Mouse (Mus musculus) CH12.LX (cell line): Measurements from ENCODE around the gene Pnmal1. TPM values are rescaled to one million over a fixed set of nuclear protein-coding genes. Genes with fewer than 3 reads are reported as not detected.

ENCODE experiments used
- DNase-seq: peaks from one replicate; pipeline ENCODE4 v3.0.0-alpha.2; 2013; ENCODE audit errors: extremely low read depth
- H3K27ac ChIP-seq: 2 replicates; pipeline ENCODE4 v1.5.1; 2012; ENCODE audit warnings: low read depth, mild to moderate bottlenecking, control low read depth, moderate library complexity; ENCODE audit not compliant: insufficient read depth
- H3K27me3 ChIP-seq: replicated peaks from 2 replicates; pipeline ENCODE3; 2012; ENCODE audit warnings: inconsistent platforms
- H3K36me3 ChIP-seq, 2 experiments: replicated peaks in 1 of 2; 2 replicates each; pipeline versions ENCODE3 to v1.6.1; 2012; ENCODE audit warnings: inconsistent platforms in 1 of 2, low read length in 1 of 2, mild to moderate bottlenecking in 1 of 2, mixed read lengths in 1 of 2, moderate library complexity in 1 of 2; ENCODE audit not compliant: control insufficient read depth in 1 of 2, insufficient read depth in 1 of 2
- H3K4me1 ChIP-seq, 2 experiments: 2 replicates each; pipeline ENCODE4 v1.6.1; 2012; ENCODE audit warnings: inconsistent platforms in 1 of 2, moderate library complexity in 1 of 2; ENCODE audit not compliant: insufficient read depth in 2 of 2, control insufficient read depth in 1 of 2
- H3K4me2 ChIP-seq: 2 replicates; pipeline ENCODE4 v1.6.1; 2012; ENCODE audit warnings: low read depth, mild to moderate bottlenecking, control low read depth; ENCODE audit not compliant: poor library complexity, insufficient read depth, severe bottlenecking
- H3K4me3 ChIP-seq, 3 experiments: fragments of 150-350 bp in 1 of 3; sonication (generic) in 1 of 3; replicated peaks in 1 of 3; 2 replicates each; pipeline versions ENCODE3 to v1.5.1; 2011 to 2012; ENCODE audit warnings: low read depth in 2 of 3, low read length in 2 of 3, mild to moderate bottlenecking in 2 of 3, moderate library complexity in 2 of 3, control low read depth in 1 of 3, improper control_type of control experiment in 1 of 3, inconsistent platforms in 1 of 3, mixed read lengths in 1 of 3; ENCODE audit not compliant: poor library complexity in 1 of 3
- H3K79me2 ChIP-seq: replicated peaks from 2 replicates; pipeline ENCODE4 v1.6.1; 2012; ENCODE audit warnings: mild to moderate bottlenecking, moderate library complexity; ENCODE audit not compliant: control insufficient read depth, poor library complexity, insufficient read depth, severe bottlenecking; ENCODE audit errors: extremely low read depth
- H3K9ac ChIP-seq: 2 replicates; pipeline ENCODE4 v1.6.1; 2012; ENCODE audit warnings: low read depth, mild to moderate bottlenecking, control low read depth, moderate library complexity; ENCODE audit not compliant: insufficient read depth
- H3K9me3 ChIP-seq: replicated peaks from 2 replicates; pipeline ENCODE3; 2012; ENCODE audit warnings: low read length, inconsistent platforms, mixed read lengths
- CHD1 ChIP-seq: IDR thresholded peaks from 2 replicates; pipeline ENCODE4 v1.6.1; 2012; ENCODE audit warnings: low read depth, low read length, improper control_type of control experiment, inconsistent platforms
- CHD2 ChIP-seq: IDR thresholded peaks from 2 replicates; pipeline ENCODE4 v1.6.1; 2011; ENCODE audit warnings: low read length, improper control_type of control experiment
- CTCF ChIP-seq, 2 experiments: IDR thresholded peaks in 1 of 2; conservative IDR thresholded peaks in 1 of 2; 2 replicates each; pipeline ENCODE4 v1.5.1; 2011 to 2012; ENCODE audit warnings: low read depth in 2 of 2, low read length in 2 of 2, improper control_type of control experiment in 1 of 2, inconsistent platforms in 1 of 2, mild to moderate bottlenecking in 1 of 2, moderate library complexity in 1 of 2
- ELF1 ChIP-seq: IDR thresholded peaks from 2 replicates; pipeline ENCODE4 v1.6.1; 2014; ENCODE audit warnings: low read depth, mild to moderate bottlenecking, inconsistent platforms, low read length, improper control_type of control experiment
- HCFC1 ChIP-seq: IDR thresholded peaks from 2 replicates; pipeline ENCODE4 v1.6.1; 2012; ENCODE audit warnings: low read depth, mild to moderate bottlenecking, inconsistent platforms, low read length, improper control_type of control experiment
- JUN ChIP-seq: IDR thresholded peaks from 2 replicates; pipeline ENCODE4 v1.6.1; 2011; ENCODE audit warnings: low read depth, mild to moderate bottlenecking, low read length, improper control_type of control experiment, moderate library complexity; ENCODE audit not compliant: insufficient read depth
- JUND ChIP-seq: conservative IDR thresholded peaks from 2 replicates; pipeline ENCODE4 v1.6.1; 2011; ENCODE audit warnings: low read depth, low read length, improper control_type of control experiment
- KAT2A ChIP-seq: IDR thresholded peaks from 2 replicates; pipeline ENCODE4 v1.6.1; 2012; ENCODE audit warnings: low read length, improper control_type of control experiment, inconsistent platforms; ENCODE audit not compliant: insufficient replicate concordance
- MAX ChIP-seq: IDR thresholded peaks from 2 replicates; pipeline ENCODE4 v1.6.1; 2011; ENCODE audit warnings: low read length, improper control_type of control experiment
- MAZ ChIP-seq: IDR thresholded peaks from 2 replicates; pipeline ENCODE4 v1.6.1; 2012; ENCODE audit warnings: low read depth, mild to moderate bottlenecking, inconsistent platforms, low read length, improper control_type of control experiment, moderate library complexity
- MEF2A ChIP-seq: IDR thresholded peaks from 2 replicates; pipeline ENCODE4 v1.6.1; 2014; ENCODE audit warnings: low read depth, mild to moderate bottlenecking, inconsistent platforms, low read length, improper control_type of control experiment, borderline replicate concordance
- MXI1 ChIP-seq: IDR thresholded peaks from 2 replicates; pipeline ENCODE4 v1.6.1; 2011; ENCODE audit warnings: mild to moderate bottlenecking, low read depth, low read length, improper control_type of control experiment
- MYC ChIP-seq: IDR thresholded peaks from 2 replicates; pipeline ENCODE4 v1.6.1; 2011; ENCODE audit warnings: low read depth, mild to moderate bottlenecking, improper control_type of control experiment, low read length
- NRF1 ChIP-seq: IDR thresholded peaks from 2 replicates; pipeline ENCODE4 v1.6.1; 2014; ENCODE audit warnings: low read depth, mild to moderate bottlenecking, inconsistent platforms, low read length, improper control_type of control experiment, moderate library complexity
- POLR2AphosphoS2 ChIP-seq: IDR thresholded peaks from 2 replicates; pipeline ENCODE4 v1.6.1; 2011; ENCODE audit warnings: low read depth, low read length, improper control_type of control experiment
- RCOR1 ChIP-seq: conservative IDR thresholded peaks from 2 replicates; pipeline ENCODE4 v1.6.1; 2012; ENCODE audit warnings: low read depth, mild to moderate bottlenecking, inconsistent platforms, low read length, improper control_type of control experiment
- UBTF ChIP-seq: IDR thresholded peaks from 2 replicates; pipeline ENCODE4 v1.6.1; 2012; ENCODE audit warnings: low read depth, mild to moderate bottlenecking, inconsistent platforms, low read length, improper control_type of control experiment, moderate library complexity
- ZKSCAN1 ChIP-seq: IDR thresholded peaks from 2 replicates; pipeline ENCODE4 v1.6.1; 2012; ENCODE audit warnings: low read depth, inconsistent platforms, low read length, improper control_type of control experiment, borderline replicate concordance
- ZMIZ1 ChIP-seq: IDR thresholded peaks from 2 replicates; pipeline ENCODE4 v1.6.1; 2012; ENCODE audit warnings: low read depth, mild to moderate bottlenecking, inconsistent platforms, low read length, improper control_type of control experiment
- ZNF384 ChIP-seq: IDR thresholded peaks from 2 replicates; pipeline ENCODE4 v1.6.1; 2012; ENCODE audit warnings: low read depth, low read length, improper control_type of control experiment, inconsistent platforms
- dilution Hi-C: fragments of 300-500 bp; cut with MboI; formaldehyde crosslinking; loops from 2 replicates; pipeline ENCODE4 v1.14.3; 2020; ENCODE audit warnings: low sequenced_read_pairs; ENCODE audit not compliant: extremely low pct_unique_long_range_greater_than_20kb, extremely low pct_ligation_motif_present
- in situ Hi-C: fragments of 300-500 bp; cut with MboI; formaldehyde crosslinking; loops from 3 replicates; pipeline ENCODE4 v1.14.3; 2019; ENCODE audit warnings: low sequenced_read_pairs, low pct_ligation_motif_present, low pct_unique_long_range_greater_than_20kb, mixed read lengths
- polyA plus RNA-seq: library from polyadenylated mRNA; unstranded; fragments of >175 nt; gene quantifications from 2 replicates; pipeline ENCODE4 v1.2.1, GENCODE M21; 2012; ENCODE audit warnings: low read depth; ENCODE audit not compliant: insufficient read length
- total RNA-seq, 2 experiments: library from RNA; depleted of rRNA; stranded (reverse); fragments of 300-350 nt in 1 of 2; fragments of >200 nt in 1 of 2; gene quantifications; 2 replicates each; pipeline ENCODE4 v1.2.3; 2012 to 2014

The Pnmal1 gene
- total and polyA plus RNA-seq, 3 experiments: 0.07 to 0.13 TPM; not detected in 1

DNA sequence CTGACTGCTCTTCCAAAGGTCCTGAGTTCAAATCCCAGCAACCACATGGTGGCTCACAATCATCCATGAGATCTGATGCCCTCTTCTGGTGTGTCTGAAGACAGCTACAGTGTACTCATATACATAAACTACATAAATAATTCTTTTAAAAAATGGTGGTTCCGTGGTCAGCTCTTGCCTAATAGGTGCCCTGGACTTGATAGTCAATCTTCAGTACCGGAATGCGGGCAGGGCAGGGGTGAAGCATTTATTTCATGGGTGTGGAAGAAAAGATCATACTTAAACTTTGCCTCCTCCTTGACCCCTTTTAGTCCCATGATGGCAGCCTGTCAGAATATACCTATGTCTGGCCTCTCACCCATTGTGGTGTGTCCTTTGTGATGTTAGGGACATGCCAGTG is 47.6 kb upstream of the Pnmal1 start:
- dilution Hi-C loops: no loop called here
- Histone ChIP-seq H3K4me2 (no peak overlapping the region), H3K9me3 (no peaks in the 10 kb centered on the region), H3K27ac (no peak overlapping the region), H3K4me3 (no peak overlapping the region), H3K79me2 (no peaks in the 10 kb centered on the region), H3K4me1 (peaks cover 17 to 42% of the 10 kb centered on the region in 2 experiments), H3K27me3 (no peaks in the 10 kb centered on the region), H3K36me3 (peaks cover 30 to 74% of the 10 kb centered on the region in 2 experiments), H3K9ac (no peak overlapping the region)
- TF ChIP-seq CTCF (conservative IDR thresholded peaks at IDR 0.05 in 1 of 2, IDR thresholded peaks at IDR 0.05 in 1 of 2; ENCODE audit: low read depth in 2 of 2, low read length in 2 of 2) (peak in 1 of 2 experiments; percentile 9; a peak in 1 of 4 replicates), MAZ (no peak)
- DNase-seq: no peak
- in situ Hi-C loops: no loop called here

DNA sequence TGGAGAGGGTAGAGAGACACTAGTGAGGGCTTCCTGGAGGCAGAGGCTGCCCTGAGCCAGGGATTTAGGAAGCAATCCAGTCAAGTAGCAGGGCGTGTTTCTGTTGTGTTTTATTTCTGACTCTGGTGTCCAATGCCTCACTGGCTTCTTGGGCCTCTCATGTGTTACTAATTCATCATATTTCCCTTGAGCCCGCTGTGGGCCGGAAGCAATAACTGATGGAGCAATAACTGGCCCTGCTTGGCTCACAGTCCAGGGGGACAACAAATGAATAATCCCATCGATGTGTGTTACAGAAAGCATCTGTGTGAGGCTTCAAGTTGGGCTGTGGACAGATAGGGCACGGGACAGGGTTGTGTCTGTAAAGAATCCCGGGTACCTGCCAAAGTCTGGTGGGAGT is 47.1 kb upstream of the Pnmal1 start:
- H3K9ac ChIP-seq: no peak overlapping the region
- DNase-seq: no peak
- no peaks in the 10 kb centered on the region for H3K27me3 ChIP-seq
- in situ Hi-C loops: no loop called here
- H3K4me1 ChIP-seq: peaks cover 12 to 41% of the 10 kb centered on the region in 2 experiments
- H3K27ac ChIP-seq: no peak overlapping the region
- no peaks in the 10 kb centered on the region for H3K79me2 ChIP-seq
- TF ChIP-seq RCOR1: no peak
- TF ChIP-seq ELF1: no peak
- TF ChIP-seq JUND: no peak
- no peak for TF ChIP-seq ZKSCAN1
- TF ChIP-seq MYC: no peak
- no peak for TF ChIP-seq POLR2AphosphoS2
- TF ChIP-seq HCFC1: no peak
- no peak for TF ChIP-seq MEF2A
- no peak for TF ChIP-seq NRF1
- no peak for TF ChIP-seq JUN
- no peak for TF ChIP-seq CHD1
- no peak for TF ChIP-seq UBTF
- TF ChIP-seq CTCF (conservative IDR thresholded peaks at IDR 0.05 in 1 of 2, IDR thresholded peaks at IDR 0.05 in 1 of 2; ENCODE audit: low read depth in 2 of 2, low read length in 2 of 2): no peak
- TF ChIP-seq ZMIZ1: no peak
- no peak for TF ChIP-seq MXI1
- TF ChIP-seq ZNF384: no peak
- no peak for TF ChIP-seq CHD2
- TF ChIP-seq KAT2A: no peak
- TF ChIP-seq MAX: no peak
- TF ChIP-seq MAZ: no peak
- no peaks in the 10 kb centered on the region for H3K9me3 ChIP-seq
- dilution Hi-C loops: no loop called here
- no peak overlapping the region for H3K4me3 ChIP-seq
- H3K36me3 ChIP-seq: peaks cover 35 to 78% of the 10 kb centered on the region in 2 experiments
- no peak overlapping the region for H3K4me2 ChIP-seq
